Mouse (Mus musculus): ENCODE measurements around the gene Elk3. TPM values are rescaled to one million over a fixed set of nuclear protein-coding genes. Genes with fewer than 3 reads are reported as not detected.

Gene Elk3
- total RNA-seq, 2 experiments from 2014 or later: 41.9 to 46.7 TPM

GRCm38 (mm10) chr10:93234692-93235091, 76.2 kb downstream of the Elk3 start:
- DNase-seq: no peak

- DNase-seq: no peak
Measured at GRCm38 (mm10) chr10:93233665-93234194, 77.2 kb downstream of the Elk3 start.

GRCm38 (mm10) chr10:93231893-93232292, 79.0 kb downstream of the Elk3 start:
- no peak for DNase-seq

GRCm38 (mm10) chr10:93231490-93231889, 79.4 kb downstream of the Elk3 start:
- no peak for DNase-seq

GRCm38 (mm10) chr10:93228401-93229007, 82.4 kb downstream of the Elk3 start:
- no peak for DNase-seq

- no peak for DNase-seq
Measured at GRCm38 (mm10) chr10:93227921-93228320, 83.0 kb downstream of the Elk3 start.

- DNase-seq: no peak
Measured at GRCm38 (mm10) chr10:93225751-93226150, 85.2 kb downstream of the Elk3 start.

GRCm38 (mm10) chr10:93215051-93215763, 95.7 kb downstream of the Elk3 start:
- DNase-seq: no peak

- DNase-seq: no peak
Measured at GRCm38 (mm10) chr10:93214251-93214650, 96.7 kb downstream of the Elk3 start.

GRCm38 (mm10) chr10:93213339-93213738, 97.6 kb downstream of the Elk3 start:
- DNase-seq: no peak

- no peak for DNase-seq
Measured at GRCm38 (mm10) chr10:93212699-93213098, 98.2 kb downstream of the Elk3 start.

- DNase-seq: no peak
Measured at GRCm38 (mm10) chr10:93207176-93207575, 103.8 kb downstream of the Elk3 start.

- no peak for DNase-seq
Measured at GRCm38 (mm10) chr10:93205287-93205956, 105.5 kb downstream of the Elk3 start.

GRCm38 (mm10) chr10:93201846-93202458, 109.0 kb downstream of the Elk3 start:
- no peak for DNase-seq

- no peak for DNase-seq
Measured at GRCm38 (mm10) chr10:93198958-93199357, 112.0 kb downstream of the Elk3 start.

Other genes with a start within 250 kb of the Elk3 start
- 1 to 10 TPM in 1 of 2 experiments, under 1 TPM in 1; 0.54 to 1.1 TPM for gene Cfap54, start 229.5 kb downstream of the Elk3 start, total RNA-seq (2021)
- 10 to 100 TPM; 18.6 to 22.6 TPM for gene Cdk17, start 150.3 kb downstream of the Elk3 start, total RNA-seq (2021)
- 10 to 100 TPM; 38.5 to 46.5 TPM for gene Lta4h, start 142.3 kb upstream of the Elk3 start, total RNA-seq (2021)
- gene Hal, start 177.6 kb upstream of the Elk3 start, total RNA-seq (2021): under 1 TPM; 0.09 to 0.56 TPM
- under 1 TPM in 1 of 2 experiments, not detected in 1; 0.18 TPM for gene Amdhd1, start 228.9 kb upstream of the Elk3 start, total RNA-seq (2021)
- under 1 TPM; 0.07 to 0.09 TPM for gene Ccdc38, start 229.5 kb upstream of the Elk3 start, total RNA-seq (2021)